Mouse (Mus musculus) forebrain, embryonic 14.5 days (tissue): ENCODE measurements at regions not wholly inside any gene's neighbourhood (a gene's known extent, or its start where the extent isn't known, plus 50 kb on each side); places are given as distances from the start of the nearest gene placed in this dataset.
A peak's percentile ranks its signal among the peaks of the same experiment; 100 is the strongest.

Source experiments
- ATAC-seq: fragments of 200-750 bp; cut with Nextera tagmentation; 2 replicates; pipeline ENCODE4 v1.8.0; 2017; ENCODE audit warnings: mild to moderate bottlenecking, moderate library complexity
- DNase-seq: peaks from one replicate; pipeline ENCODE4 v3.0.0-alpha.2; 2015; ENCODE audit warnings: low spot score
- H3K27ac ChIP-seq: fragments of 300-500 bp; sonication (generic); 2 replicates; pipeline ENCODE4 v1.5.1; 2014; ENCODE audit warnings: low read depth, mild to moderate bottlenecking, control low read depth, low read length, moderate library complexity
- H3K27me3 ChIP-seq: fragments of 300-500 bp; sonication (generic); replicated peaks from 2 replicates; pipeline ENCODE4 v1.6.1; 2014; ENCODE audit warnings: low read length, control low read depth, mixed read lengths; ENCODE audit not compliant: control insufficient read depth, insufficient read depth
- H3K36me3 ChIP-seq: fragments of 300-500 bp; sonication (generic); 2 replicates; pipeline ENCODE4 v1.6.1; 2014; ENCODE audit warnings: low read length, control low read depth; ENCODE audit not compliant: control insufficient read depth, insufficient read depth
- H3K4me1 ChIP-seq: fragments of 300-500 bp; sonication (generic); 2 replicates; pipeline ENCODE4 v1.6.1; 2014; ENCODE audit warnings: antibody characterized with exemption, low read length, control low read depth; ENCODE audit not compliant: control insufficient read depth, insufficient read depth
- H3K4me2 ChIP-seq: fragments of 300-500 bp; sonication (generic); 2 replicates; pipeline ENCODE4 v1.6.1; 2014; ENCODE audit warnings: mild to moderate bottlenecking, control low read depth, low read length
- H3K4me3 ChIP-seq: fragments of 300-500 bp; sonication (generic); 2 replicates; pipeline ENCODE4 v1.5.1; 2014; ENCODE audit warnings: low read depth, low read length, control low read depth
- H3K9ac ChIP-seq: fragments of 300-500 bp; sonication (generic); 2 replicates; pipeline ENCODE4 v1.6.1; 2014; ENCODE audit warnings: mild to moderate bottlenecking, low read length, control low read depth, moderate library complexity
- H3K9me3 ChIP-seq: fragments of 300-500 bp; sonication (generic); replicated peaks from 2 replicates; pipeline ENCODE4 v1.6.1; 2016; ENCODE audit warnings: low read length, control low read depth, mixed read lengths; ENCODE audit not compliant: control insufficient read depth
- WGBS: fragments of 180-500 bp; shearing (Covaris S2); extraction: QIAGEN DNeasy Blood & Tissue Kit; methylation state at CpG from one replicate; pipeline ENCODE4 v1.1.7; 2014; 5-methylcytosine and 5-hydroxymethylcytosine counted together

DNA sequence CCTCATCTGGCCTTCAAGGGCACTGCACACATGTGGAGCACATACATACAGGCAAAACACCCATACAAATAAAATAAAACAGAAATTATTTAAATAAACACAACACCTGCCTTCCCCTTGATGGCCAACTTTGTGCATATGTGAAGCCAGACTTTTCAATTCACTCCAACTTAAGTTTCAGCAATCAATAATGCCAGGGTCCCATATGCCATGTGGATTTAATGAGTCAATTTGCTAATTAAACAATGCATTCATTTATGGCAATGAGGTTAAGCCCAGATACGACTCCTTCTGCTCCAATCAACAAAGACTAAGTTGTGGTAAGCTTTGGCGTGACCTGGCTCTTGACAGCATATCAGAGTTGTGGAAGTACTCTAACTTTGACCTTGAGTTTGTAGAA lies 130.4 kb upstream of the Hnrnpa3 start:
- DNase-seq, result peak; percentile 58
- Histone ChIP-seq H3K36me3 (no peaks in the 10 kb centered on the region), H3K4me2 (no peak overlapping the region), H3K4me3 (no peak overlapping the region), H3K27ac (no peak overlapping the region), H3K9ac (no peak overlapping the region), H3K4me1 (no peaks in the 10 kb centered on the region), H3K27me3 (no peaks in the 10 kb centered on the region), H3K9me3 (no peaks in the 10 kb centered on the region)
- no peak for ATAC-seq
- WGBS, result 67% methylated on average over 2 of the region's 2 CpGs

DNA sequence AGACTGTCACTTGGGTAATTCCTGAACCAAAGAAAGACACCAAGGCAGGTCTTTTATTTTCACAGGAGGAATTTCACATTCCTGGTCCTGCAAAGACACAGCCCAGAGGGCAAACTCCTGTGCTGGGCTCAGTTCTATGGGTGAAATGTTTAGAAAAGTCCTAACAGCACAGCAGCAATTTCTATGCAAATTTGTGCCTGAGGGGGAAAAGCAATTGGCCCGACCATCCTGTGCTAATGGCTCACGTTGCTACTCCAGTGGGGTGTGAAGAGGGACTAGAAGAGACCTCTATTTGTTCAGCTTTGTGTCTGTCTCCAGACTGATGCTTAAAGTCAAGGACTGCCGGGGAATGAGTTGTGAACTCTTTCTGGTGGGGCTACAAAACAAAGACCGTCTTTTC lies 120.9 kb upstream of the Hnrnpa3 start:
- H3K4me1 ChIP-seq, result no peaks in the 10 kb centered on the region
- WGBS, result 34% methylated on average over 4 of the region's 4 CpGs

DNA sequence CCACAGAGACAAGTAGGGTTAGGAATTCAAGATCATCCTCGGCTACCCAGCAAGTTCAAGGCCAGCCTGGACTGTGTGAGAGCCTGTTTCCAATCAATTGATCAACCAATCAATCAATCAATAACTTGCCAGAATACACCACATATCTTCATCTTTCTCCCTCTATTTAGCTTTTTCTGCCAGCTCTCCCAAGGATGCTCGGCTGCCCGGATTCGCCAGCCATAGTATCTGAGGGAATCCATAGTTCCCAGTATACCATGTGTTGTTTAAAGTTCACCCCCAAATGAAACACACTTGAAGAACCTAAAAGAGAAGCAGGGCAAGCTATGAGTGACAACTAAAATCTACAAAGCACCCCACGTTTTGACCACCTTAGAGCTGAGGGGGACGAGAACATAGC lies 119.3 kb upstream of the Hnrnpa3 start:
- WGBS, result 93% methylated on average over 6 of the region's 6 CpGs
- Histone ChIP-seq H3K4me3 (no peak overlapping the region), H3K27ac (no peak overlapping the region), H3K4me2 (no peak overlapping the region), H3K36me3 (no peaks in the 10 kb centered on the region), H3K27me3 (no peaks in the 10 kb centered on the region), H3K4me1 (no peaks in the 10 kb centered on the region), H3K9ac (no peak overlapping the region), H3K9me3 (no peaks in the 10 kb centered on the region)
- ATAC-seq (no peak), DNase-seq (no peak)

More for the DNA sequence above, 120.9 kb upstream of the Hnrnpa3 start:
- Histone ChIP-seq H3K4me2 (no peak overlapping the region), H3K27ac (no peak overlapping the region), H3K36me3 (no peaks in the 10 kb centered on the region), H3K4me3 (no peak overlapping the region), H3K27me3 (no peaks in the 10 kb centered on the region), H3K9ac (no peak overlapping the region), H3K9me3 (no peaks in the 10 kb centered on the region)
- ATAC-seq (no peak), DNase-seq (no peak)

DNA sequence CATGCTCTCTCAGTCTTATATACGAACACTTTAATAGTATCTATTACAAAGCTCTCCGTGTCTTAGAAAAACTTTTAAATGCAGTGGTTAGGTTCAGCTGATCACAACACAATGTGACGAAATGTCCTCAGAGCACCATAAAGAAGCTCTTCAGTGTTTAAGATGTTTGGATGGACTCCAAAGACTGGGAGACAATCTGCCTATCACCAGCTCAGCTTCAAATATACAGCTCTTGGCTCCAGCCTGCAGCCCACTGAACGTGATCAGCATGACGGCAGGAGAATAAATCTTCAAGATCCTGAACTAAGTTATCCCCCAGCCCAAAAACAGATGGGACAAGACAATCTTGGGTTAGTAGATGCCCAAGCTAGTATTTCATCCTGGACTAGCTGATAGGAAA lies 116.7 kb upstream of the Hnrnpa3 start:
- H3K4me2 ChIP-seq, result no peak overlapping the region
- H3K4me1 ChIP-seq, result no peaks in the 10 kb centered on the region
- DNase-seq (peak; percentile 37), ATAC-seq (no peak)
- no peaks in the 10 kb centered on the region for H3K36me3 ChIP-seq
- H3K27ac ChIP-seq, result no peak overlapping the region
- H3K4me3 ChIP-seq, result no peak overlapping the region
- WGBS, result 83% methylated on average over 5 of the region's 5 CpGs
- no peaks in the 10 kb centered on the region for H3K27me3 ChIP-seq
- no peaks in the 10 kb centered on the region for H3K9me3 ChIP-seq
- no peak overlapping the region for H3K9ac ChIP-seq

DNA sequence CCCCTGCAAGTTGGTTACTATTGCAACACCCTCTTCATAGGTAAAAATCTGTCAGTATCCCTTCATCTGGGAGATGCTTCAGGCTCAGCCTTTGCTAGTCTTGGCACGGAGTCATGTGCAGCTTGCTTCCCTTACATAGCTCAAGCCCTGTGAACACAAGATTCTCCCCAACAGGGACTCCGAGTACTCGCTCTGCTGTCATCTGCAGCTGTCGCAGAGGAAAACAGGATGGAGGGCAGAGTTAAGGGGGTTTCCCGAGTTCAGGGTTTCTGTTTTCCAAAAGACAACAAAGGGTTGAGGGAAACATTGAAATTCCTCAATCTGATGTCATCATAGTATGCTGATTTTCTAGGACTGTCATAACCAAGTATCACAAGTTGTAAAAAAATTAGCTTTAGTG lies 116.3 kb upstream of the Hnrnpa3 start:
- Histone ChIP-seq H3K4me2 (no peak overlapping the region), H3K27me3 (no peaks in the 10 kb centered on the region), H3K9me3 (no peaks in the 10 kb centered on the region), H3K9ac (no peak overlapping the region), H3K36me3 (no peaks in the 10 kb centered on the region), H3K27ac (no peak overlapping the region), H3K4me3 (no peak overlapping the region), H3K4me1 (no peaks in the 10 kb centered on the region)
- peak; percentile 14 for DNase-seq
- 73% methylated on average over 5 of the region's 5 CpGs for WGBS
- ATAC-seq, result no peak

DNA sequence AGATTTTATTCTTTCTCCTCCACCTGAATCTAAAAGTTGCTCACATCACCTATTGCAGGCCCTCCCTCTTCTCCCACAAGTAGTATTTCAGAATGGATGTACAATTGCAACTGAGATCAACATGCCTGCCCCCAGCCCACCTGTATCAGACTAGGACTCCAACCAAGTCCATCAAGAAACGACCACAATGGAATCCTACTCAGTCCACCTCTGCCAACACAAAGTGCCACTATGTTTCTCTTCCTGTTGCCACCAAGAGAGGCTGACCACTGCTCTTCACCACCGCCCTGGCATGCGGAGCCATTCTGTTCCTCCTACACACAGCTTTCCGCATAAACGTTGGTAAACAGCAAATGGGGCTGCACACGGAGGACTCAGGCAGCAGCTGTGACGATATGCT lies 113.1 kb upstream of the Hnrnpa3 start:
- no peak overlapping the region for H3K4me2 ChIP-seq
- H3K27me3 ChIP-seq, result no peaks in the 10 kb centered on the region
- H3K9ac ChIP-seq, result no peak overlapping the region
- H3K9me3 ChIP-seq, result no peaks in the 10 kb centered on the region
- ATAC-seq, result no peak
- no peak for DNase-seq
- whole genome bisulfite sequencing, result 86% methylated on average over 7 of the region's 7 CpGs
- no peaks in the 10 kb centered on the region for H3K4me1 ChIP-seq
- H3K4me3 ChIP-seq, result no peak overlapping the region
- H3K27ac ChIP-seq, result no peak overlapping the region
- H3K36me3 ChIP-seq, result no peaks in the 10 kb centered on the region

DNA sequence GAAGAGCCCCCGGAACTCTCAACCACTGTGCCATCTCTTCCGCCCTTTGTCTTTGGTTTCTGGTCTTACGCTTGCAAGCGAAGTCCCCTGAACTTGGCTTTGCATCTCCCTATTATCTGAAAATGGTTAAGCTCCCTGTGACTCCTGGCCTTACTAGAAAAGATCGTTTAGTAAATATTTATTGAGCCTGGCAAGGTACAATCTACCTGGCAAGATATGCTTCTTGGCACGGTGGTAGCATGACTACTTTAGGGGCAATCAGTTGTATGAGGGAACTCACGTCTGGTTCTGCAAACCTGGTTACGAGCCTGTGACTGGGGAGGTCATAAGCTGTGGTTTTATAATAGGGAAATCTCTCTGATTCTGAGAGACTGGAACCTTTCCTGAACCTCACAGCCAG lies 103.4 kb upstream of the Hnrnpa3 start:
- no peak for ATAC-seq
- no peak for DNase-seq
- no peaks in the 10 kb centered on the region for H3K4me1 ChIP-seq
- H3K9me3 ChIP-seq, result no peaks in the 10 kb centered on the region
- H3K4me3 ChIP-seq, result no peak overlapping the region
- H3K27me3 ChIP-seq, result no peaks in the 10 kb centered on the region
- no peak overlapping the region for H3K27ac ChIP-seq
- 88% methylated on average over 8 of the region's 8 CpGs for WGBS
- H3K9ac ChIP-seq, result no peak overlapping the region
- no peaks in the 10 kb centered on the region for H3K36me3 ChIP-seq
- no peak overlapping the region for H3K4me2 ChIP-seq

DNA sequence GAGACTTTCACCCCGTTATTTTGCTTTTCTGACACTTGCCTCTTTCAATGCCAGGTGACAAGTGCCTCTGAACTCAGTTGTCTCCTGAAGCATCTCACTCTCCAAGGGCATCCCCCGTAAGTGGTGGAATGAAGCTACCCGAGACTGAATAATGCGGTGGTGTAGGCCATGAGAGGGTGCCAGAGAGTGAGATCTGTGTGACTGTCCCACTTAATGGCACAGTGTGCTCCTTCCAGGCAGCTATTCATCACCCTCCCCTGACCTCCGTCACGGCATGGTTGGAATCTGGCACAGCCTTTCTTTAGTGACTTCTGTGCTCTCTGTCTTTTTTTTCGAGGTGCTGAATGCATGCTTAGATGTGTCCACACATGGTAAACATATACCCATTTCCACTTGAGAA lies 102.3 kb upstream of the Hnrnpa3 start:
- no peak overlapping the region for H3K4me2 ChIP-seq
- H3K27ac ChIP-seq, result no peak overlapping the region
- H3K4me1 ChIP-seq, result no peaks in the 10 kb centered on the region
- no peak for DNase-seq
- H3K36me3 ChIP-seq, result no peaks in the 10 kb centered on the region
- ATAC-seq, result no peak
- no peaks in the 10 kb centered on the region for H3K27me3 ChIP-seq
- no peak overlapping the region for H3K9ac ChIP-seq
- WGBS, result 69% methylated on average over 7 of the region's 7 CpGs
- H3K9me3 ChIP-seq, result no peaks in the 10 kb centered on the region
- no peak overlapping the region for H3K4me3 ChIP-seq

DNA sequence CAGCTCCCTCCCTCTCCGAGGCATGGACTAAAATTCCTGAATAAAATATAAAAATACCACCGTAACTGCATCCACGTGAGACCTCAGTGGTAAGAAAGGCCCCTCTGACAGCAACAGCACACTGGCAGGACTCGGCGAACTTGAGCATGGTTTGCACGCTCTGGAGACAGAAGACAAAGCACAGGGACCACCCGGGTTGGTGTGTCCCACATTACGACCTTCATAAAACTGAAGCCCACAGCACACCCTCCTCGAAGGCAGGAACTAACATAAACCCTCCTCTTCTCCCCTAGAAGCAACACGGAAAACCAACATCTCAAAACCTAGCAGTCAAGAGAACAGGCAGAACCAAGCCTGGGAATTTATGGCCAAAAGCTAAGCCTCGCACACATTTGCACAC lies 101.7 kb upstream of the Hnrnpa3 start:
- H3K27ac ChIP-seq, result no peak overlapping the region
- no peaks in the 10 kb centered on the region for H3K4me1 ChIP-seq
- H3K27me3 ChIP-seq, result no peaks in the 10 kb centered on the region
- H3K9ac ChIP-seq, result no peak overlapping the region
- no peaks in the 10 kb centered on the region for H3K9me3 ChIP-seq
- no peaks in the 10 kb centered on the region for H3K36me3 ChIP-seq
- 79% methylated on average over 11 of the region's 11 CpGs for WGBS
- ATAC-seq (no peak), DNase-seq (no peak)
- H3K4me2 ChIP-seq, result no peak overlapping the region
- no peak overlapping the region for H3K4me3 ChIP-seq

DNA sequence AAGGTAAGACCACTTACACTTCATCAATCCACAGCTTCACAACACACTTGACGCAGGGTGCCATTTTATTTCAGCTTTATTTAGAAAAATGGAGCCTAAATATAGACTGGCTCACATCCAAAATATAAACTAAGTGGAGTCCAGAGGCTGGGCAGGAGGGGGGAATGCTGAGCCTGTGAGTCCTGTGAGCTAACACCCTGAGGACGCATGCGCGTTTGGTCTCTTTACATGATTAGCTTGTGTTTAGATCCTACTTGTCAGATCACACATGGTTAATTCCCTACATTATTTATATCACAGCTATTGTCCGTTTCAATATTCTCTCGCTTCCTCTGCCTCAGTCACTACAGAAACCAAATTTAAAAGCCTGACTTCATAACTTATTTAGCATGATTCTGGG lies 99.1 kb upstream of the Hnrnpa3 start:
- WGBS, result 65% methylated on average over 6 of the region's 6 CpGs
- H3K4me2 ChIP-seq, result no peak overlapping the region
- no peak for ATAC-seq
- no peaks in the 10 kb centered on the region for H3K36me3 ChIP-seq
- no peaks in the 10 kb centered on the region for H3K9me3 ChIP-seq
- DNase-seq, result peak; percentile 29
- H3K4me3 ChIP-seq, result no peak overlapping the region
- no peak overlapping the region for H3K9ac ChIP-seq
- no peaks in the 10 kb centered on the region for H3K27me3 ChIP-seq
- no peak overlapping the region for H3K27ac ChIP-seq
- no peaks in the 10 kb centered on the region for H3K4me1 ChIP-seq
